Mouse (Mus musculus): ENCODE results near the gene Dlg5.

The Dlg5 gene

DNA sequence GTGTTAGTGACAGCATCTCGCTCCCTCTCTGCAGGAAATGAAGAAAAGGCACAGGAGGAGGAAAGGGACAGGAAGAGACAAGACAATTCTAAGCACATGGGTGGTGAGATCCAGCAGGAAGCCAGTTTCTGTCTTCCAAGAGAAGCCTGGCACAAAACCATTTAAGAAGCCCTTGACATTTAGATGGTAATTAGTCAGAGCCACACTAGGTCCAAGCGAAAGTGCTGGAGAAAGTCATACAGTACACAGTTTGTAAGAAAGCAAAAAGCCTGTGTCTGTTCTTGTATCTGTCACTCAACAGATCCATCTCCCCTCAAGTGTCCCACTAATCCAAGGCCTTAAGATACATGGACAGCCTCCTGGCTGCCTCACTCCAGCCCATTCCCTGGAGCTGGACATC is 3.7 kb downstream of the Dlg5 start:
- in situ Hi-C loops (cut with MboI; ENCODE audit: low pct_unique_long_range_greater_than_20kb in 1 of 2, low sequenced_read_pairs in 2 of 2, unreplicated experiment in 1 of 2): no loop called here

- in situ Hi-C loops (cut with MboI; ENCODE audit: low pct_unique_long_range_greater_than_20kb in 1 of 2, low sequenced_read_pairs in 2 of 2, unreplicated experiment in 1 of 2): no loop called here
These were observed 4.9 kb downstream of the Dlg5 start for GRCm38 (mm10) chr14:24240831-24241230.

DNA sequence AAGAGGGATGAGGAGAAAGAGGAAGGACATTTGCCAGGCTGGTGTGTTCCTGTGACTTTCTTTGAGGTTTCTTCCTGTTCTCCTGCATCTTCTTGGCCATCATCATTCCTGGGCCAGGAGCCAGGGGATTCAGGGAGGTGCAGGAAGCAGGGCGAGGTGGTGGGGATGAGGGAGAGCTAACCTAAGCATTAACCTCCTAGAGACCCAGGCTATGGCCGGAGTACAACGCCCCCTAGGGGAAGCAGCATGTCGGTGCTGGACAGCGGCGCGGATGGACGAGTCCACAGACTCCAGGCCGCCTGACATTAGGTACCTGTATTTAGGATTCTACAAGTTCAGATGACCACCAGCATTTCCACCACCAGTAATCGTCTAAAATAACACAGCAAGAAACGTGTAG is 6.1 kb downstream of the Dlg5 start:
- in situ Hi-C loops (cut with MboI; ENCODE audit: low pct_unique_long_range_greater_than_20kb in 1 of 2, low sequenced_read_pairs in 2 of 2, unreplicated experiment in 1 of 2): no loop called here

DNA sequence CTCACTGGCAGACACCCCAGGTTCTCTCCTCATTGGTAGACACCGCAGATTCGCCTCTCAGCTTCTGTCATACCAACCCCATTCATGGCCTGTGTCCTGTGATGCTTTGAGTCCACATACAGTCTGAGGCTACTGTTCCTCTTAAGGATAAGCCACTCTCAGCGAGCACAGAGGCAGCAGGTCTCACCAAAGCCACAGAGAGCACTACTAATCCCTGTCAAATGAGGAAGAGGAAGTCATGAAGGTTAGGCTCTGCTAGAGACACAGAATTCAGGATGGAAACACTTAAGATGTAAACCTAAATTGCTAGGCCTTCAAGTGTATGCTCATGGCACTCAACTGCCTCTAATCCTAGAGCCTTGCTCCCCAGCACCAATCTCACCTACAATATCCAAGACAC is 9.8 kb downstream of the Dlg5 start:
- in situ Hi-C loops (cut with MboI; ENCODE audit: low pct_unique_long_range_greater_than_20kb in 1 of 2, low sequenced_read_pairs in 2 of 2, unreplicated experiment in 1 of 2): no loop called here

GRCm38 (mm10) chr14:24234411-24234810 is 11.3 kb downstream of the Dlg5 start:
- in situ Hi-C loops (cut with MboI; ENCODE audit: low pct_unique_long_range_greater_than_20kb in 1 of 2, low sequenced_read_pairs in 2 of 2, unreplicated experiment in 1 of 2): no loop called here

DNA sequence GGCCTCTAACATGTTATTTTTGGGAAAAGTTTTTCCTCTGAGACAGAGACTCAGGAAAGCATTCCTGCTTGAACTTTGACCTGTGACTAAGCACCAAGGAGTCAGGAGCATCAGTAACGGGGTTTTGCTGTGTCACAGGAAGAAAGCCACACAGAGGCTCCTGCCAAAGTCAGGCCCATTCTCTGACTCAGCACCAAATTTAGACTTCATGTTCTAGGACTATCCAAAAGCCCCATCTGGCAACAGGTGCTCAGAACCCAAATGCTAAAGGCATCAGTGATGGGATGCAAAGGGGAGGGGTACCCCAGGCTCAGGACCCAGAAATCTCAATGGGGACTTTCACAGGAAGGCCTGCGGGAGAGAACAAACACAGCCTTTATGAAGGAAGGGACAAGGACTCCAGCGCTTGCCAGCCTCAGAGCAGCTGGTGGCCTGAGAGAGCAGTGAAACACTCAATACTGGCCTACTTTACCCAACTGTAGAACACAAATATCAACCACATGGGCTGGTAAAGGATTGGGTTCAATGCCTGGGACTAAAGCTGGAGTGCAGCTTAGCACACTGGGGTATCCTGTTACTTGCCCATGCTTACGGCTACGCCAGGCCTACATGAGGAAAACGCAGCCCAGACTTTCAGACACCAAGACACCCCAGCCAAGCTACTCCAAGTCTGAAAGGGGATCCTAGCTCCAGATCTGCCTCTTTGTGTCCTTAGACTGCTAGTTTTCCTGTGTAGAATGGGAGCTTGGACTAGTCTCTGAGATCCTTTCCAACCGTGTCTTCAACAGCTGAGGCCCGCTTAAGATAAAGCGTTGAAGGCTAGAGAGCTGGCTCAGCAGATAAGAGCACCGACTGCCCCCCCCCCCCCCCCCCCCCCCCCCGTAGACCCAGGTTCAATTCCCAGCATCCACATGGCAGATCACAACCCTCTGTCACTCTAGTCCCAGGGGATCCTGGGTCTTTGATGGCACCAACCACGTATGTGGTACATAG is 12.8 kb downstream of the Dlg5 start:
- in situ Hi-C loops (cut with MboI; ENCODE audit: low pct_unique_long_range_greater_than_20kb in 1 of 2, low sequenced_read_pairs in 2 of 2, unreplicated experiment in 1 of 2): no loop called here

DNA sequence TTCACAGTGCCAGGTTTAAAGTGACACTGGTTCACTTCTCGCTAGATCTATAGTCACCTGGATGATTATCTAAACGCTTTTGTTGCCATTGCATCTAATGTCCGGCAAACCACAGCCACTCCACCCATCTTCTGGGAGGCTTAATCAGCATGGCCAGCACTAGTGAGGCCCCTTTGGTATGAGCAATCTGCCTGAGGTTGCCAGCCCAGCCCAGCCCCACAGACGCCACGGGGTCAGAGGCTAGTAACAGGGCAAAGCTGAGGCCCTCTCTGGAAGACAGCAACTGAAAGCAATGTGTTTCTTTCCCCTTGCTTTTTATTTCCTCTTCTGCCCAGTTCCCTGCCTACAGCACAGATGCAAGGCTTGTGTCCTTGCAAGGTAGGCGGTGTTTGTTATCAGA is 17.2 kb downstream of the Dlg5 start:
- in situ Hi-C loops (cut with MboI; ENCODE audit: low pct_unique_long_range_greater_than_20kb in 1 of 2, low sequenced_read_pairs in 2 of 2, unreplicated experiment in 1 of 2): no loop called here

DNA sequence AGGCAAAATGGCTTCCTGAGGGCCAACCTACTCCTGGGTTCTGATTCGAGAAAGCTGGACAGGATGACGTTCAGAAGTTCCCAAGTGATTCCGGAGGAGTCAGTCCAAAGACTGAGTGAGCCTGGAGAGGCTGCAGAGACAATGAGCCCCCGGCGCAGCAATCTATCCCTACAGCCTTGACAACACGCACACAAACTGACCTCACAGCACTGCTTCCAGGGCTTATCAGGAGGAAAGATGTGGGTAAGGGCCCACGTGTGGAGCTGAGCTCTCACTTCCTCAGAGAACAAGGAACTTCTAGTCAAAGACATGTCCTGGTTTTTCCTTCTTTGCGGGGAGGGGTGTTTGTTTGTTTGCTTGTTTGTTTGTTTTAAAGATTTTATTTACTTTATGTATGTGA is 18.7 kb downstream of the Dlg5 start:
- in situ Hi-C loops (cut with MboI; ENCODE audit: low pct_unique_long_range_greater_than_20kb in 1 of 2, low sequenced_read_pairs in 2 of 2, unreplicated experiment in 1 of 2): no loop called here

GRCm38 (mm10) chr14:24226344-24226743 is 19.4 kb downstream of the Dlg5 start:
- in situ Hi-C loops (cut with MboI; ENCODE audit: low pct_unique_long_range_greater_than_20kb in 1 of 2, low sequenced_read_pairs in 2 of 2, unreplicated experiment in 1 of 2): no loop called here

DNA sequence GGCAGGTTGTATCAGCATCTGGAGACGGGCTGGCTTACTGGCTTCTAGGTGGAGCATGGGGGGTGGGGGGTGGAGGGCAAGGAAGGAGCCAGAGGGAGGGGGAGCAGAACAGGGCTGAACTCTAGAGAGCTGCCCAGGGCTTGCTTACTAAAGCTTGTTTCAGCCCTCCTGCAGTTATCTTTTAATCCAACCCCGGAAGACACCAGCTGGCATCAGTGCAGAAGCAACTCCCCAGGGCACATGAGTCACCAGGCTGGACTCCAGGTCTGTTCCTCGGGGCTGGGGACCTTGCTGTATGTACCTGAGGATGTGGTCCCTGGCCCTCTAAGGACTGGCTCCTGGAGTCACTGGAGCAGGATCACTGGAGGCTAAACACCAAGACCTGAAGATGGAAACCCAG is 23.0 kb downstream of the Dlg5 start:
- in situ Hi-C loops (cut with MboI; ENCODE audit: low pct_unique_long_range_greater_than_20kb in 1 of 2, low sequenced_read_pairs in 2 of 2, unreplicated experiment in 1 of 2): no loop called here

DNA sequence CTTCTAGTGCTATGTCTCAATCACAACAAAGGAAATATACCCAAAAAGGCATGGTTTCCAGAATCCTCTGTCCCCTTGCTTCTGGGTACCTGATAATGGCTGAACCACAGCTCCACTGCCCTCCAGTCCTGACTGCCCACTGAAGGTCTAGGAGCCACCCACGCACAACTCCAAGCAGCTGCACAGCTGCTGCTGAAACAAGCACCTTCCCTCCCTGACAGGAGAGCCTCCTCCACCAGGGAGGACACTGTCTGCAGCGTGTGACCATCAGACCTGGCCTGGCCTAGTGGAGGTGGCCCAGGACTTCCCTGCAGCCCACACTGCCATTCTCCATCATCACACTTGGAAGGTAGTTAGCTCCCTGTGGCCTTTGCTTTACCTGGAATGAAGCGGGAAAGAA is 23.4 kb downstream of the Dlg5 start:
- in situ Hi-C loops (cut with MboI; ENCODE audit: low pct_unique_long_range_greater_than_20kb in 1 of 2, low sequenced_read_pairs in 2 of 2, unreplicated experiment in 1 of 2): no loop called here

- in situ Hi-C loops (cut with MboI; ENCODE audit: low pct_unique_long_range_greater_than_20kb in 1 of 2, low sequenced_read_pairs in 2 of 2, unreplicated experiment in 1 of 2): no loop called here
These were observed 28.4 kb downstream of the Dlg5 start for GRCm38 (mm10) chr14:24217362-24217722.

- in situ Hi-C loops (cut with MboI; ENCODE audit: low pct_unique_long_range_greater_than_20kb in 1 of 2, low sequenced_read_pairs in 2 of 2, unreplicated experiment in 1 of 2): no loop called here
These were observed 28.9 kb downstream of the Dlg5 start for GRCm38 (mm10) chr14:24216678-24217361.

DNA sequence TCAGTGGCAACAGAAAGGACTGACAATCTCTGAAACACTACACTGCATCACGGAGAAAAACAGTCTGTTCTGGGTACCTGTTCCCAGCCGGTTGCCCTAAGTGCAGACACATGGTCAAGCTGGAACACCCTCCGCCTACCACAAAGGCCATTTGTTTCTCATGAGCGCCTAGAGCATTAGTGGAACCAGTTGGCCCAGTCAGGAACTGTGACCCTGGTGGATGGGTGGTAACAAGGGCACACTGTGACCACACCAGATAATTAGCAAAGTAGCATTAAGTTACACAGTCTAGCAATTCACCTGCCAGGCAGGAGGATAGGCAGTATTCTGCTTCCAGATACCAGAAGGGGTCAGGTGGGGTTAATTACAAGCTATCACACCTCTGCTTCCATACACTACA is 29.7 kb downstream of the Dlg5 start:
- in situ Hi-C loops (cut with MboI; ENCODE audit: low pct_unique_long_range_greater_than_20kb in 1 of 2, low sequenced_read_pairs in 2 of 2, unreplicated experiment in 1 of 2): no loop called here

DNA sequence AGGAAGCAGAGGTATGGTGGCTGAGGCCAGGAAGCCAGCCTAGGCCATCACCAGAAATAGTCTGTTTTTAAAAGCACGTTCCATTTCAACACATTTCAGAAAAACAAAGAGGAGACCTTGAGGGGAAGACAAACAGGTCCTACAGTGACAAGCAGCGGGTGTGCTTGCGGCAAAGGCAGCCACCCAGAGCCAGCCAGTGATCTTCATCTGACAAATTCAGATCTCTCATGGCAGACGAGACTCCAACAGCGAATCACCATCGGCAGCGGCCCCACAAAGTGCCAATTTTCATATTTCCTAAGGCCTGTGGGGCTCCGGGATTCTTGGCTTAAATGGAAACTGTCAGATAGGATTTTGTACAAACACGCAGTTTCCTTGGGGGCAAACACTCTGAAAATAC is 31.3 kb downstream of the Dlg5 start:
- in situ Hi-C loops (cut with MboI; ENCODE audit: low pct_unique_long_range_greater_than_20kb in 1 of 2, low sequenced_read_pairs in 2 of 2, unreplicated experiment in 1 of 2): no loop called here

GRCm38 (mm10) chr14:24213336-24213735 is 32.4 kb downstream of the Dlg5 start:
- in situ Hi-C loops (cut with MboI; ENCODE audit: low pct_unique_long_range_greater_than_20kb in 1 of 2, low sequenced_read_pairs in 2 of 2, unreplicated experiment in 1 of 2): no loop called here

DNA sequence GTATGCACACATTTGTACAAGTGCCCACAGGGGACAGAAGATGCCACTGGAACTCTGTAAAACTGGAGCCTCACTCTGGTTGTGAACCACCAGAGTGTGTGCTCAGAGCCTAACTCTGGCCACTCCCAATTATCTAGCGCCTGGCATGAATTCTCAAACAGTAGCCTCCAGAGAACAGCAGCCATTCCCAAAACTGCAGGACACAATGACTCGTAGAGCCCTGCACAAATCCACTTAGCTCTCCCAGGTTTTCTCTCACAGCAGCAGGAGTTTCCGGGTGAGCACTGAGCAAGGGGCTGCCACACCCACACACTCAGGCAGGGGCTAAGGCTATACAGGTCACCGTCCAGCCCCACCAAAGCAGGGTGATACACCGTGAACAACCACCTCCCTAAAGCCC is 32.9 kb downstream of the Dlg5 start:
- in situ Hi-C loops (cut with MboI; ENCODE audit: low pct_unique_long_range_greater_than_20kb in 1 of 2, low sequenced_read_pairs in 2 of 2, unreplicated experiment in 1 of 2): no loop called here

DNA sequence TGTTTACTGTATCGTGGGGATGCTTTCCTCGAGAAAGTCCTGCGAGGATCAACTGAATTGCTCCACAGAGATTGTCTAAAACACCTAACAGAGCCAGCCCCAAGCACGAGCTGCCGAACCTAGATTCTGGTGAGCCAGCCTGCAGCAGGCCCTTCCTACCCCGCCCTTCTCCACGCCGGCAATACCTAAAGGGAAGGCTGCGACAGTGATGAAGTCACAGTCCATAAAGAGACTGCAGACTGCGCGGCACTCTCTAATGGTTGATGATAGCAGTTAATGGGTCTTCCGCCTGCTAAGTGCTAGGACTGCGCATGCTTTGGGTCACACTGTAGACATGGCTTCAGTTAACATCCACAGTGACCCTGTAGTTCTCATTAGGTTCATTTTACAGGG is 38.4 kb downstream of the Dlg5 start:
- in situ Hi-C loops (cut with MboI; ENCODE audit: low pct_unique_long_range_greater_than_20kb in 1 of 2, low sequenced_read_pairs in 2 of 2, unreplicated experiment in 1 of 2): no loop called here

DNA sequence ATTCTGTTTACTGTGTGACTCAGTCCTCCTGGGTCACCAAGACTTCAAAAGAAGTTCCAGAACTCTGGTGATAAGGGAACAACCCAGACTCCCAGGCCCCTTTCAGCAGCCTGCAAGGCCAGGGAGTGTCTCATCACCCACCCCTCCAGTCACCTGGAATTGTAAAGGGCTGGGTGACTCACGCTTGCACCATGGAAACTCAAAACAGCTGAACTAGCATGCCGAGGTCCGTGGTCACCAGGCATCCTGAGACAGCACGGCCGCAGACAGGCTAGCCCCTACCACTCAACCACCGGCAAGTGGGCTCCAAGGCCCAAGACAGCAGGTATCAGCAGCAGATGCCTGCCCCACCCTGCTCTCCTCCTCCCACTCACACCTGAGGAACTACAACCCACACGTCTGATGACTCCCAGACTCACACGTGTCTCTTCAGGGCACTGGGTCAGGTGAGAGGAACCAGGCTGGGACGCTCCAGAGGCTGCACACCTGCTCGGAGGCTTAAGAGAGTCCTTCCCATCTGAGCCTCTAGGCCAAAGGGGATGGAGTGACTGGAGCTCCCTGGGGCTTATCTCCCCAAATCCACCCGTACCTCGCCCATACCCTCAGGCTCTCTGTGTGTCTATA is 38.9 kb downstream of the Dlg5 start:
- in situ Hi-C loops (cut with MboI; ENCODE audit: low pct_unique_long_range_greater_than_20kb in 1 of 2, low sequenced_read_pairs in 2 of 2, unreplicated experiment in 1 of 2): no loop called here

Measured in mouse embryonic stem cell (cell line).